Mouse (Mus musculus): ENCODE results near the gene Hs3st6.

The Hs3st6 gene

GRCm38 (mm10) chr17:24766266-24766875 is 13.6 kb downstream of the Hs3st6 start:
- DNase-seq (ENCODE audit: low spot score in 2 of 2): no peak

GRCm38 (mm10) chr17:24769146-24769545 is 16.4 kb downstream of the Hs3st6 start:
- DNase-seq (ENCODE audit: low spot score in 2 of 2): no peak

GRCm38 (mm10) chr17:24773241-24773640 is 20.5 kb downstream of the Hs3st6 start:
- DNase-seq (ENCODE audit: low spot score in 2 of 2): no peak

- no peak for DNase-seq (ENCODE audit: low spot score in 2 of 2)
These were observed 22.4 kb downstream of the Hs3st6 start for GRCm38 (mm10) chr17:24775173-24775572.

- DNase-seq (ENCODE audit: low spot score in 2 of 2): peak in 1 of 2 experiments; percentile 15
These were observed 24.3 kb downstream of the Hs3st6 start for GRCm38 (mm10) chr17:24777073-24777472.

GRCm38 (mm10) chr17:24780821-24781220 is 28.0 kb downstream of the Hs3st6 start:
- no peak for DNase-seq (ENCODE audit: low spot score in 2 of 2)

- DNase-seq (ENCODE audit: low spot score in 2 of 2): no peak
These were observed 39.4 kb downstream of the Hs3st6 start for GRCm38 (mm10) chr17:24792190-24792589.

GRCm38 (mm10) chr17:24794791-24795190 is 42.0 kb downstream of the Hs3st6 start:
- no peak for DNase-seq (ENCODE audit: low spot score in 2 of 2)

- DNase-seq (ENCODE audit: low spot score in 2 of 2): no peak
These were observed 44.2 kb downstream of the Hs3st6 start for GRCm38 (mm10) chr17:24796969-24797368.

GRCm38 (mm10) chr17:24798229-24798628 is 45.4 kb downstream of the Hs3st6 start:
- DNase-seq (ENCODE audit: low spot score in 2 of 2): no peak

GRCm38 (mm10) chr17:24799476-24799875 is 46.7 kb downstream of the Hs3st6 start:
- no peak for DNase-seq (ENCODE audit: low spot score in 2 of 2)

- DNase-seq (ENCODE audit: low spot score in 2 of 2): no peak
These were observed 47.7 kb downstream of the Hs3st6 start for GRCm38 (mm10) chr17:24800524-24800923.

- DNase-seq (ENCODE audit: low spot score in 2 of 2): peak; percentile 32 to 65
These were observed 51.5 kb downstream of the Hs3st6 start, which contains the start of gene Meiob for GRCm38 (mm10) chr17:24803952-24804951. Gene Meiob (plus strand): TSS chr17:24804289.

All from urinary bladder, adult 18-20 months (tissue).